Mouse (Mus musculus) heart, embryonic 16.5 days (tissue): ENCODE measurements around the gene Tbc1d17. TPM values are rescaled to one million over a fixed set of nuclear protein-coding genes. Genes with fewer than 3 reads are reported as not detected.

Experiments
- ATAC-seq: fragments of 200-750 bp; cut with Nextera tagmentation; replicated peaks from 2 replicates; pipeline ENCODE4 v1.8.0; 2017; ENCODE audit warnings: moderate number of reproducible peaks; ENCODE audit not compliant: insufficient read depth, low FRiP score; ENCODE audit errors: extremely low read depth
- H3K27ac ChIP-seq: fragments of 300-500 bp; sonication (generic); 2 replicates; pipeline ENCODE4 v1.5.1; 2014; ENCODE audit warnings: mild to moderate bottlenecking, low read length, control low read depth, moderate library complexity
- H3K27me3 ChIP-seq: fragments of 300-500 bp; sonication (generic); 2 replicates; pipeline ENCODE4 v1.6.1; 2014; ENCODE audit warnings: low read length, mixed read lengths; ENCODE audit not compliant: control insufficient read depth, insufficient read depth
- H3K36me3 ChIP-seq: fragments of 300-500 bp; sonication (generic); 2 replicates; pipeline ENCODE4 v1.6.1; 2014; ENCODE audit not compliant: control insufficient read depth, insufficient read depth
- H3K4me1 ChIP-seq: fragments of 300-500 bp; sonication (generic); 2 replicates; pipeline ENCODE4 v1.6.1; 2014; ENCODE audit warnings: low read length, mixed read lengths; ENCODE audit not compliant: control insufficient read depth, insufficient read depth
- H3K4me2 ChIP-seq: fragments of 300-500 bp; sonication (generic); 2 replicates; pipeline ENCODE4 v1.6.1; 2014; ENCODE audit warnings: low read depth, mild to moderate bottlenecking, control low read depth, low read length
- H3K4me3 ChIP-seq: fragments of 300-500 bp; sonication (generic); 2 replicates; pipeline ENCODE4 v1.5.1; 2014; ENCODE audit warnings: mild to moderate bottlenecking, control low read depth, low read length
- H3K9ac ChIP-seq: fragments of 300-500 bp; sonication (generic); 2 replicates; pipeline ENCODE4 v1.6.1; 2014; ENCODE audit warnings: low read length, control low read depth
- H3K9me3 ChIP-seq: fragments of 300-500 bp; sonication (generic); replicated peaks from 2 replicates; pipeline ENCODE4 v1.6.1; 2016; ENCODE audit warnings: low read length; ENCODE audit not compliant: control insufficient read depth
- WGBS: fragments of 180-500 bp; shearing (Covaris S2); extraction: QIAGEN DNeasy Blood & Tissue Kit; methylation state at CpG from one replicate; pipeline ENCODE4 v1.1.7; 2014; 5-methylcytosine and 5-hydroxymethylcytosine counted together
- polyA plus RNA-seq: library from polyadenylated mRNA; unstranded; fragments of >200 nt; fragmentation: Nextera tagmentation; extraction: Ambion mirVana; gene quantifications from 2 replicates; pipeline ENCODE4 v1.2.1, GENCODE M21; 2015

Tbc1d17 gene
- polyA plus RNA-seq, 1 experiment from 2014 or later = 60.5 TPM

DNA sequence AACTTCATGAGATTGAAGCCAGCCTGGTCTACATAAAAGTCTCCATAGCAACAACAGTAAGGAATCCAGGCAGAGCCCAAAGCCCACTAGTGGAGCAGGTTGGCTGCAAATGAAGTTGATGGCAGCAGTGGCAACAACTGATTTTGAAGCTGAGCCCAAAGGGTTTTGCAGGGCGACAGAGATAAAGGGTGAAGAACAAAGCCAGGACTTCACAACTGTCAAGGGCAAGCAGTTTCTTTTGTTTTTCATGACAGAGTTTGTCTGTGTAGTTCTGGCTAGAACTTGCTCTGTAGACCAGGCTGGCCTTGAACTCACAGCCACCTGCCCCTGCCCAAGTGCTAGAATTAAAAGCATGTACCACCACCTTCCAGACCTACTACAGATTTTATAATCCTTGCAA, 22.3 kb upstream of the Tbc1d17 start:
- H3K4me2 ChIP-seq = no peak overlapping the region
- H3K4me3 ChIP-seq = no peak overlapping the region
- no peaks in the 10 kb centered on the region for H3K27me3 ChIP-seq
- peaks cover 3% of the 10 kb centered on the region; the same call in 1 of the 2 replicates for H3K36me3 ChIP-seq
- peaks cover 34% of the 10 kb centered on the region for H3K4me1 ChIP-seq
- WGBS = 57% methylated on average over 1 of the region's 1 CpGs
- no peak overlapping the region for H3K27ac ChIP-seq
- H3K9me3 ChIP-seq = no peaks in the 10 kb centered on the region
- ATAC-seq = no peak
- H3K9ac ChIP-seq = no peak overlapping the region

DNA sequence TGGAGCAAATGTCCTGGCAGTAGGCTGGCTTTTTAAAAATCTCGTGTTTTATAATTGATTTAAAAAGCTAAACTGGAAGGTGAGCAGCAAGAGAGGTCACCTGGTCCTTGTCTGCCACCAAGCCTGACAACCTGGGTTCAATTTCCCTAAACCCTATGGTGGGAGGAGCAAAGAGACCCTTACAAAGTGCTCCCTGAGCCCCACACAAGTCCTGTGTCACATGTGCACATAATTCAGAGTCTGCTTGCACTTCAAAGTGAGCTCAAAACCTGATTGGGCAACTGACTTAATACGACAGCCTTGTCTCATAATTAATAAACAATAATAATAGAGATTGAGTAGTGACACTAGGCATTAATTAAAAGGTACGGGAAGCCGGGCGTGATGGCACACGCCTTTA, 21.7 kb upstream of the Tbc1d17 start:
- WGBS = 80% methylated on average over 6 of the region's 6 CpGs
- Histone ChIP-seq H3K36me3 (no peaks in the 10 kb centered on the region), H3K9ac (peak overlapping the region; percentile 100), H3K4me2 (peak overlapping the region; percentile 90), H3K9me3 (no peaks in the 10 kb centered on the region), H3K4me1 (peaks cover 40% of the 10 kb centered on the region), H3K4me3 (peak overlapping the region; percentile 94), H3K27ac (peak overlapping the region; percentile 100), H3K27me3 (no peaks in the 10 kb centered on the region)
- ATAC-seq = no peak

DNA sequence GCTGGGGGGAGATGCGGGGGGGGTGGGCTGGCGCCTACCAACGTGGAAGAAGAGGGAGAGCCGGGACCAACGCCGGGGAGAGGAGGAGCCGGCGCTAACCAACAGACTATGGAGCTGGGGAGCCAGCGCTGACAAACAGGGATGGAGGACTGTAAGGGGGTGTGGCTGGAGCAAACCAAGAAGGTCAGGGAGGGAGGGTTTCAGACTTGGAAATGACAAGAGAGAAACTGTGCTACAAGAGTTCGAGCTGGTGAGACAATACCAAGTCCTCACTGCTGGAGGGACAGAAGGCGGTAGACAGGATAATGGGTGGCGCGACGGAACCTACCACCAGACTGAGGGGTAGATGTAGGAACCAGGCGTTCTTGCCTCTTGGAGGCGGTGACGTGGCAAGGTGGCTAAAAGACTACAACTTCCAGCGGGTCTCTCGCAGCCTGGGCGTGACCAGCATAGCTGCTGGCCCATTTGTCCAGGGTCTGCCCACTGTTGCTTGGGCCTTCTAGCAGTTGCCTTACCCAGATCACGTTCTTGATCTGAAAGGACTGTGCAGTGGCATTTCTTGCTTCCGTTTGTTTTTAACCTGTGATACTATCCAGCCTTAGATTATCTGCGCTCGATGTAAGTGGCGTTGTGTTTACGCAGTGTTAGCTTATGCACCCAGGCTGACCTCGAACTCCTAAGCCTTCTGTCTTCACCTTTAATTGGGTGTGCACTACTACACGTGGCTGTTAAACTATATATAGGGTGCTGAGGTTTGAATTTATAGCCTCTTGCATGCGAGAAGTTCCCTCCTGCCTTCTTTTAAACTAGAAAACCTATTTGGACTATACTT, 21.0 kb upstream of the Tbc1d17 start, which contains the start of gene Ptov1:
TSS of gene Ptov1 (minus strand) at position 92 of the 832 bp plus-strand sequence.
- WGBS = 4% methylated on average over 29 of the region's 29 CpGs
- no peaks in the 10 kb centered on the region for H3K27me3 ChIP-seq

DNA sequence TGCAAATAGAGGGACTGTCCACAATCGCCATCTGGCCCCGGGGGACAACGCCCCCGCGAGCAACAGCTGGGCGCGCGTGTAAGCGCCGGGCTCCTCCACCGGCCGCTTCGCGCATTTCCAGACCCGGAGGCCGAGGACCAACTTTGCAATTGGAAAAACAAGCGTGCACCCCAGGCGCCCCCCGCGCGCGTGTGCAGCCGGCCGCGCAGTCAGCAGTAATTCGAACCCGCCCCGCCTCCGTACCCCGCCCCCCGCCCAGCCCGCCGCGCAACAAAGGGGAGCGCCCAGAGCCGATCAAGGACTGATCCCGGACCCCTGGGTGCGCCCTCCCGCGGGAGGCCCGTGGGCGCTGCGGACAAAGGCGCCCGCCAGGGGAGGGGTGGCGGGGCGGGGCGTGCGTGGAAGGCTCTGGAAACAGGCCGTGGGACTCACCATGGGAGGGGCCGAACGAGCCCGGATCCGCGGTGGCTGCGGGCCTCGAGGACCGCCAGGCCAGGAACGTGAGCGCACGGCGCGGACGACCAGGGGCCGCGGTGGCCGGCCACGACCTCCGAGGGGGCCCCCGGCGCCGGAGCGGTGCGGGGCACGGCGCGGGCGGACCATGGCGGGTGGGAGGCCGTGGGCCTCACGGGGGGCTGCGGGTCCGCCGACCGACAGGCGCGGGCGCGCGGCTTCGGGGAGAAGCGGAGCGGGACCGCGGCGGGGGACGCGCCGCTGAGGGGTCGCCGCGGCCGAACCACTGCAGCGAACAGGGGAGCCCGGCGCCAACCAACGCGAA, 20.2 kb upstream of the Tbc1d17 start:
- Histone ChIP-seq H3K27me3 (no peaks in the 10 kb centered on the region), H3K9ac (peak overlapping the region; percentile 100), H3K9me3 (no peaks in the 10 kb centered on the region), H3K4me1 (peaks cover 55% of the 10 kb centered on the region), H3K4me3 (peak overlapping the region; percentile 94), H3K36me3 (peaks cover 7% of the 10 kb centered on the region), H3K27ac (peak overlapping the region; percentile 100), H3K4me2 (peak overlapping the region; percentile 90)
- under 1% methylated on average over 105 of the region's 108 CpGs for WGBS
- ATAC-seq = peak; percentile 52

More for the DNA sequence above, 21.0 kb upstream of the Tbc1d17 start, which contains the start of gene Ptov1:
- Histone ChIP-seq H3K4me2 (peak within 1 kb of the TSS; percentile 90), H3K4me3 (peak within 1 kb of the TSS; percentile 94), H3K36me3 (no peaks in the 10 kb centered on the region), H3K9ac (peak within 1 kb of the TSS; percentile 100), H3K4me1 (peaks cover 47% of the 10 kb centered on the region), H3K9me3 (no peaks in the 10 kb centered on the region), H3K27ac (peak within 1 kb of the TSS; percentile 100)
- peak; percentile 90 for ATAC-seq

DNA sequence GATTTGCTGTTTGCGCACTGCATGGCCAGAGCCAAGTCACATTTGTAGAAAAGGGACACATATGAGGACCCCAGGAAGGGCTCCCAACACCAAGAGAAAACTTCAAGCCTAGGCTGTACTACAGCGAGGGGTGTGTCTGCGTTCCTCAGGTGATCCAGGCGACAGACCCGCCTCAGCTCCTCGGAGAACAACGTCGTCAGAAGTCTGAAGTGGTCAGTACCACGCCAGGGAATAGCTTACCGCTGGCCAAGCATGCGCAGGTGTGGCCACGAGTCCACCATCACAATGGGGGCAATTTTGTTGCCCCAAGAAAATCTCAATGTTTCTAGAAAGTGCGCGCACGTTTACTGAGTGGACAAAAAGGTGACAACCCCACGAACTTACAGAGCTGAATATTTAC, 19.6 kb upstream of the Tbc1d17 start:
- H3K36me3 ChIP-seq = peaks cover 12% of the 10 kb centered on the region
- H3K9me3 ChIP-seq = no peaks in the 10 kb centered on the region
- peaks cover 56% of the 10 kb centered on the region for H3K4me1 ChIP-seq
- peak overlapping the region; percentile 100 for H3K9ac ChIP-seq
- H3K27me3 ChIP-seq = no peaks in the 10 kb centered on the region
- no peak for ATAC-seq
- peak overlapping the region; percentile 90 for H3K4me2 ChIP-seq
- peak overlapping the region; percentile 100 for H3K27ac ChIP-seq
- WGBS = 6% methylated on average over 16 of the region's 16 CpGs
- peak overlapping the region; percentile 94 for H3K4me3 ChIP-seq

DNA sequence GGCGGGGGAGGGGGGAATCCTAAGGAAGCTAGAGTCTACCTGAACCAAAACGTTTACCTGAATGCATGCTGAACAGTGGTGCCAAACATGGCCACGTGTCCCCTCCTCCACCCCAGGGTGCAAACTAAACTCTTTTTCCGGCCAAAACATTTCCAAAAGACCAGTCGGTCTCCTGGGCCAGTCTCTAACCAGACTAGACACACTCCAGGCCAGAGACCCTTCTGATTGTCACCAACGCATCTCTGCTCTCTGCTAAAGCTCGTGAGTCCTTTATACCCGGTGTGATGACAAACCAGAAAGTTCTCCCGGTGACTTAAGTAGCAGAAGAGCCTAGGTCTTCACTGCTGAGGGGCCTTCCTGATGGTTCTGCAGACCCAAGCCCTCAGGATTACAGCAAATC, 18.9 kb upstream of the Tbc1d17 start:
- peak overlapping the region; percentile 100 for H3K9ac ChIP-seq
- H3K9me3 ChIP-seq = no peaks in the 10 kb centered on the region
- peaks cover 18% of the 10 kb centered on the region for H3K36me3 ChIP-seq
- H3K4me2 ChIP-seq = peak overlapping the region; percentile 90
- WGBS = 43% methylated on average over 9 of the region's 9 CpGs
- peaks cover 51% of the 10 kb centered on the region for H3K4me1 ChIP-seq
- H3K27me3 ChIP-seq = no peaks in the 10 kb centered on the region
- H3K27ac ChIP-seq = peak overlapping the region; percentile 100
- ATAC-seq = no peak
- H3K4me3 ChIP-seq = peak overlapping the region; percentile 94

DNA sequence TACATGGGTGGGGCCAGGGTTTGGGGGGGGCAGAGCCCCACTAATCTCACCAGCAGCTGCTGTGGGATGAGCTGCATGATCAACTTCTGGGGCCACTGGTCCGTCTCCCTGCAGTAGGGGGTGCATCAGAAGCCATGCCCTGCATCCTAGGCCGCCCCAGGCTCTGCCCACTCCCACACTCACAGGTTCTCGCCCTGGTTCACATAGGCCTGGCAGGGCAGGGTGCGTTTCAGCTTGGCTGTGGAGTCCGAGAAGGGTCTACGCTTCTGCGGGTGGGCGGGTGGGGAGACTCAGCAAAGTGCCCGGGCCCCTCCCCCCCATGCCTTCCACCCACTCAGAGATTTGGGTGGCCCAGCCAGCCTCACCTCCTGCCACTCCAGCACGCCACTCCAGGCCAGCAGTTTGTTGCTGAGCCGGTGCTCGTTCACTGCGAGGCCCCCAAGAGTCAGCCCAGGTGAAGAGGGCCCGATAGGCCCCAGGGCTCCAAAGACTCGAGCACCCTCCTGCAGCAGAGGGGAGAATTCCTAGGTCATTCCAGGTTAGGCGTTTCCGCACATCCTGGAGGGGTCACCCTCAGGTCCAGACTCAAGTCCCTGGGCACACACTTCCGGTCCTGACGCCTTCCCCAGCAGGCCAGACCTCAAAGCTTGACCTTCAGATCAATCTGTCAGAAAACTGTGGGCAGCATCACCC, 18.3 kb upstream of the Tbc1d17 start:
- Histone ChIP-seq H3K9ac (peak overlapping the region; percentile 100), H3K4me3 (peak overlapping the region; percentile 94), H3K4me2 (peak overlapping the region; percentile 90), H3K9me3 (no peaks in the 10 kb centered on the region), H3K4me1 (peaks cover 51% of the 10 kb centered on the region), H3K36me3 (peaks cover 24% of the 10 kb centered on the region), H3K27ac (peak overlapping the region; percentile 100), H3K27me3 (no peaks in the 10 kb centered on the region)
- ATAC-seq = no peak
- 54% methylated on average over 19 of the region's 19 CpGs for WGBS

DNA sequence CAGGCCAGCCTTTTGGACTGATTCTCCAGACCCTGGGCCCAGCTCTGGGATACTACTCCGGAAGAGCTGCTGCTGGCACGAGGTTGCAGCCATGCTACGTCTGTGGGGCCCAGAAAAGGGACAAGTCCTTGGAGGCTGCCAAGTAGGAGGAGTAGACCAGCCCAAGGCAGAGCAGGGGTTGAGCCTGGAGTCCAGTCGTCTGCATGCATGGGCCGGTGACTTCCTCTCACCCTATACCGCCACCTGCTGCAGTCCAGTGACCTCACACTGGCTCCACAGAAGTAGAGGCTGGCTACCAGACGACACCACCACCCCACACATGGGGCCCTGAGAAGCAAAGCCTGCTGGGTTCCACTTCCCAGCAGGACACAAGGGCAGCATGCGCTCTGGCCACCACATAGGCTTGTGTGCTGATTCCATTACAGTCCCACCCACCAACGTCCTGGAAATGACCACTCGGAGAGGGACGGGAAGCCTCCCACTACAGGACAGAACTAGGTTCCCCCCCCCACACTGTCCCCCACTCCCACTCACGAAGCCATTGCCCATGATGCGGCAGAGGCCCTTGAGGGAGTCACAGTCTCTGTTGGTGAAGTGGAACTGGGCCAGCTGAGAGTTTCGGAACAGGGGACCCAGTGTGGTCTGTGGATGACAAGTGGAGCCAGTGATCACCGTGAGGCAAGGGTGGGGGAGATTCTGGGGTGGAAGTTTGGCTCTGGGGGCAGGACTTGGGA, 17.6 kb upstream of the Tbc1d17 start:
- WGBS = 38% methylated on average over 15 of the region's 15 CpGs
- H3K4me2 ChIP-seq = peak overlapping the region; percentile 90
- no peaks in the 10 kb centered on the region for H3K27me3 ChIP-seq
- peaks cover 26% of the 10 kb centered on the region for H3K36me3 ChIP-seq
- ATAC-seq = peak; percentile 8
- H3K9ac ChIP-seq = peak overlapping the region; percentile 60
- peak overlapping the region; percentile 100 for H3K27ac ChIP-seq
- H3K9me3 ChIP-seq = no peaks in the 10 kb centered on the region
- peaks cover 51% of the 10 kb centered on the region for H3K4me1 ChIP-seq
- H3K4me3 ChIP-seq = peak overlapping the region; percentile 94
